Mouse (Mus musculus) testis, adult 2 months (tissue): ENCODE results near the gene Magi2. TPM values are rescaled to one million over a fixed set of nuclear protein-coding genes. Genes with fewer than 3 reads are reported as not detected.

Experiments
- H3K27ac ChIP-seq: fragments of 200-500 bp; 2 replicates; pipeline ENCODE4 v1.5.1; 2012; ENCODE audit warnings: low read depth, low read length; ENCODE audit not compliant: control insufficient read depth, insufficient read depth
- H3K27me3 ChIP-seq: fragments of 200-500 bp; 2 replicates; pipeline ENCODE4 v1.6.1; 2012; ENCODE audit warnings: mild to moderate bottlenecking, low read length, moderate library complexity; ENCODE audit not compliant: control insufficient read depth, insufficient read depth
- H3K36me3 ChIP-seq: fragments of 200-500 bp; 2 replicates; pipeline ENCODE4 v1.6.1; 2012; ENCODE audit warnings: mild to moderate bottlenecking, low read length; ENCODE audit not compliant: control insufficient read depth, insufficient read depth
- H3K4me1 ChIP-seq: fragments of 200-500 bp; 2 replicates; pipeline ENCODE4 v1.6.1; 2012; ENCODE audit warnings: low read length; ENCODE audit not compliant: control insufficient read depth, insufficient read depth
- H3K4me3 ChIP-seq: fragments of 200-500 bp; 2 replicates; pipeline ENCODE4 v1.5.1; 2012; ENCODE audit warnings: low read depth, mild to moderate bottlenecking, low read length, moderate library complexity, mixed read lengths; ENCODE audit not compliant: control insufficient read depth
- CTCF ChIP-seq: fragments of 200-500 bp; IDR thresholded peaks from 2 replicates; pipeline ENCODE4 v1.5.1; 2012; ENCODE audit warnings: low read depth, mild to moderate bottlenecking, inconsistent platforms, low read length, moderate library complexity; ENCODE audit not compliant: control insufficient read depth, insufficient read depth, insufficient replicate concordance
- POLR2A ChIP-seq: fragments of 200-500 bp; IDR thresholded peaks from 2 replicates; pipeline ENCODE4 v1.6.1; 2012; ENCODE audit warnings: low read depth, mild to moderate bottlenecking, inconsistent platforms, low read length, moderate library complexity; ENCODE audit not compliant: control insufficient read depth
- polyA plus RNA-seq: library from polyadenylated mRNA; depleted of rRNA; stranded (reverse); fragments of >200 nt; gene quantifications from 2 replicates; pipeline ENCODE4 v1.2.3, GENCODE M21; 2012

The Magi2 gene
- polyA plus RNA-seq, 1 experiment: 6.3 TPM

DNA sequence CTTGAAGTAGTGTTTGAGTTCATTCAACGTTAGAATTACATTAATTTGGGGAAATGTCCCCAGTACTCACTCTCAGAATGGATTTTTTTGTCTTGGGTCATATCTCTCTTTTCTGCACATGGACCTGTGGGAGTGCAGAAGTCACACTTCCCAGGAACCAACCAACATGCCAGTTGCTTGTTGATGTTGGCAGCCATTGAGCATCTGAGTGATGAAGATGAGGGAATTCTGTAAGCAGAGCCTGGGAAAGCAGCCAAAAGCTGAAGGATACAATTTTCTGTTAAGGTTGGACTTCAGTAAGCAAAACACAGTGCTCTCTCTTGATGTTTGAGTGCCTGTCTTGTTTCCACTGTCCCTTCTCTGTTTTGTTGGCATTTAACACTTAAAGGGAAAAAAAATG is 1102.1 kb downstream of the Magi2 start:
- Histone ChIP-seq H3K27ac (no peak overlapping the region), H3K4me3 (no peak overlapping the region), H3K4me1 (no peaks in the 10 kb centered on the region), H3K36me3 (no peaks in the 10 kb centered on the region), H3K27me3 (no peaks in the 10 kb centered on the region)
- TF ChIP-seq CTCF (no peak), POLR2A (no peak)

DNA sequence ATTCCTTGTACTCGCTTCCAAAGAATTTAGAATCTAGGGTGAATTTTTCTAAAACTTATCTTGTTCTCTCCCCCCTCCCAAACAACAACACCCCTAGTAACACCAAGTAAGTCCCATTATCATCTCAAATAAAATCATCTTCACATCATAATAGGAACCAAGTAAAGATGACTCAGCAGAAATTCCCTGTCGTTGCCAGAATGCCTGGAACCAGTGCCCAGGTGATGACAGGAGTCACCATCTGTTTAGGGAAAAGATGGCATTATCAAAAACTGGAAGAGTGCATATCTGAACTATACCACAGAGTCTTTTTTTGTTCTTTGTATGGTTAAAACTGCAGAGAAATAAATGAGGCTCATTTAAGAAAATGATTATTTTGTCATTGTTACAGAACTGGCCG is 1103.2 kb downstream of the Magi2 start:
- H3K4me3 ChIP-seq: no peak overlapping the region
- H3K4me1 ChIP-seq: no peaks in the 10 kb centered on the region
- TF ChIP-seq CTCF: no peak
- TF ChIP-seq POLR2A: no peak
- no peaks in the 10 kb centered on the region for H3K27me3 ChIP-seq
- no peaks in the 10 kb centered on the region for H3K36me3 ChIP-seq
- H3K27ac ChIP-seq: no peak overlapping the region

DNA sequence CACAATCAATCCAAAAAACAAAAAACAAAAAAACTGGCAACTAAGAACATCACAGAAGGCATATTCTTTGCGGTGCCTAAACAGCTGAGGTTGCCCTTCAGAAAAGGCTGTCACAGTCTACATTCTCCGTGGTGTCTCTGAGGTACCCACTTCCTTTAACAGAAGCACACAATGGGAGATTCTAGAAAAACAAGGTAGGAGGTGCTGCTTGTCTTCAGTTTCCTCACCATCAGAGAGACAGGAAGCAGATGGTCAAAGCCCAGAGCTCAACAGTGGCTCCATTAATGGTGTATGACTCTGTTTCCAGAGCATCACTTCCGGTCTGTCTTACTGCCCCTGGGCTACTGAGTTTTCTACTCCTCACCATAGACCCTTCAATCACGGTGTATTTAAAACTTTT is 1105.7 kb downstream of the Magi2 start:
- no peaks in the 10 kb centered on the region for H3K4me1 ChIP-seq
- no peaks in the 10 kb centered on the region for H3K36me3 ChIP-seq
- H3K4me3 ChIP-seq: no peak overlapping the region
- no peaks in the 10 kb centered on the region for H3K27me3 ChIP-seq
- H3K27ac ChIP-seq: no peak overlapping the region
- no peak for TF ChIP-seq POLR2A
- TF ChIP-seq CTCF: no peak

DNA sequence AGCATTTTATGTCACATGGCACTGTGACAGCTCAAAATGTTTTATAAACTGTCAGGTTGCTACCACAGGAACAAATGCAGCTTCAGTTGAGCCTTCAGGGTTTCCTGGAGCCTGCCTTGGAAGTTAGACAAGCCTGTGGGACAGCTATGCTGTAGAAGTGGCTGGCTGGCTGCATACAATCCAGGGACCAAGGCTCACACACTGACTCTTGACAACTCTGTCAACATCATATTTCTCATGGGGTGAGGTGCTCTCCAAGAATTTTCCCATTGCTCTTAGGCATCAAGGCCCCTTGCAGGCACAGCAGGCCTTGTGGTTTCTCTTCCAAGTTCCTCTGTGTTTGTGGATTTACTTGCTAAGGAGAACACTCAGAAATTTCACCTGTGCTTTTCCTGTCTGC is 1107.7 kb downstream of the Magi2 start:
- H3K27me3 ChIP-seq: no peaks in the 10 kb centered on the region
- TF ChIP-seq POLR2A (no peak), CTCF (no peak)
- no peak overlapping the region for H3K27ac ChIP-seq
- no peaks in the 10 kb centered on the region for H3K36me3 ChIP-seq
- H3K4me1 ChIP-seq: no peaks in the 10 kb centered on the region
- H3K4me3 ChIP-seq: no peak overlapping the region

DNA sequence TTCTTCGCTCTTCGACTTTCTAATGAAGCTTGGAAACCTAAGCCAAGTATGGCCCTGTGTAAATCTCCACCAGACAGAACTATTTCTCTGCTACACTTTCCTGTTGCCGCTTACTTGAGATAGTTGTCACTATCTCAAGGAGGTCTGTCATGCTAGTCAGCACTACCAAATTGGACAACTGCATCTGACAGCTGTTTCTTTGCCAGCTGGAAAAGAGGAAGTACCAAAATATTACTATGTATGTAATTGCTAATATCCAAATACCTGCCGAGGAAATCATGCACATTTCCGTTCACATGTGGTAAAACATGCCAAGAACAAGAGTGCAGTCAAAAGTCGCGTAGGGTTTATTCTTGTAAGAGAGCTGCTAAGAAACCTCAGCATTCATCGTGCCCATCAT is 1126.1 kb downstream of the Magi2 start:
- H3K27ac ChIP-seq: no peak overlapping the region
- TF ChIP-seq POLR2A (no peak), CTCF (no peak)
- H3K36me3 ChIP-seq: no peaks in the 10 kb centered on the region
- no peaks in the 10 kb centered on the region for H3K27me3 ChIP-seq
- no peak overlapping the region for H3K4me3 ChIP-seq
- no peaks in the 10 kb centered on the region for H3K4me1 ChIP-seq

DNA sequence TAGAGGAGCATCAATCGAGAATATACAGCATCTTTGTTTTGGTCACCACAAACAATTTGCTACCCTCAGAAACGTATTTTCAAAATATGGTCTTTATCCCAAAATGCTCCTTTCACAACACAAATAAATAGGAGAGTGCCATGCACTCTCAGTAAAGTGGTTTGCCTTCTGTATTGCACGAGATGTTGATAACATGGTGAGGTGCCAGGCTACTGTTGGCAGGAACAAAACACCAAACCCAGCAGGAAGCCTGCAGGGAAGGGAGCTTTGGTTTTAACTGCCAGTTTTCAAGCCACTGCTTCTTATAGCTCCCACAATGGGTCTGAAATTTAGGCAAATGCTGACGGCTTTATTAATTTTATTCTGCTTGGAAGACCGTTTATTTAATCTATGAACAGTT is 1131.6 kb downstream of the Magi2 start:
- Histone ChIP-seq H3K36me3 (no peaks in the 10 kb centered on the region), H3K4me3 (no peak overlapping the region), H3K4me1 (no peaks in the 10 kb centered on the region), H3K27ac (no peak overlapping the region), H3K27me3 (no peaks in the 10 kb centered on the region)
- TF ChIP-seq CTCF (no peak), POLR2A (no peak)

DNA sequence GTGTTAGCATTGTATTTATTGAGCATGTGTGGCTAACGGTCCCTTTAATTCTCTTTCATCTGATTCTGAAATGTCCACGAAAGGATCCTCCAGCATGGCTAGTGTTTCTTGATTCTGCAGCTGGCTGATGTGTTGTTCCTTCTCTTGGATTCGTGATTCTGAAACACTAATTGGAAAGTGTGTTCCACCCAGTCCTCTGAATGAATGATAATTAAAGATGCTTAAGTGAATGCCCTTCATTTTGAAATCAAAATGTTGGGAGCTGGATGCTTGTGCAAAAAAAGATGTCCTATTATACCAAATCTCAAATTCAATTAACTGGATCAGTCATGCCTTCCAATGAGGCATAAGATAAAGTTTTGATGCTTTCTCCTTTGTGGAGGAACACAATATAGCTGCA is 1132.2 kb downstream of the Magi2 start:
- no peaks in the 10 kb centered on the region for H3K27me3 ChIP-seq
- H3K36me3 ChIP-seq: no peaks in the 10 kb centered on the region
- no peak overlapping the region for H3K4me3 ChIP-seq
- H3K4me1 ChIP-seq: no peaks in the 10 kb centered on the region
- TF ChIP-seq POLR2A: no peak
- no peak for TF ChIP-seq CTCF
- no peak overlapping the region for H3K27ac ChIP-seq

DNA sequence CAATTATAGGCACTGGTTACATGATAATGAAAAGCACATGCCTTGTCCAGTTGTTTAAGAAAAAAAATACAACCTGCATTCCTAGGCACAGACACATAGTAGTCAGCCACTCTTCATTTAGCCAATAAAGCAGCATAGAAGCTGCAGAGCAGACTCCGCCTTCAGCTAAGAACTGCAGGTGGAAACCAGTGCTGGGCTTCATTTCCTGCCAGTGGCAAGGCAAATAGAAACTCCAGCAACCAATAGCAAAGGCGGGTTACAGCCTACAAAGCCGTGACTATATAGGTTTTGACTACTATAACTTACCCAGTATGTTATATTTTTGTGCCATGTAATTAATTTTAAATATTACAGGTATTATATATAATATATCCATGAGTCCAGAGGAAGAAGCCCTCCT is 1135.3 kb downstream of the Magi2 start:
- Histone ChIP-seq H3K27ac (no peak overlapping the region), H3K4me3 (no peak overlapping the region), H3K36me3 (no peaks in the 10 kb centered on the region), H3K4me1 (no peaks in the 10 kb centered on the region), H3K27me3 (no peaks in the 10 kb centered on the region)
- no peak for TF ChIP-seq POLR2A
- TF ChIP-seq CTCF: no peak
